Mouse (Mus musculus): ENCODE results near the gene Mtif2.

DNA sequence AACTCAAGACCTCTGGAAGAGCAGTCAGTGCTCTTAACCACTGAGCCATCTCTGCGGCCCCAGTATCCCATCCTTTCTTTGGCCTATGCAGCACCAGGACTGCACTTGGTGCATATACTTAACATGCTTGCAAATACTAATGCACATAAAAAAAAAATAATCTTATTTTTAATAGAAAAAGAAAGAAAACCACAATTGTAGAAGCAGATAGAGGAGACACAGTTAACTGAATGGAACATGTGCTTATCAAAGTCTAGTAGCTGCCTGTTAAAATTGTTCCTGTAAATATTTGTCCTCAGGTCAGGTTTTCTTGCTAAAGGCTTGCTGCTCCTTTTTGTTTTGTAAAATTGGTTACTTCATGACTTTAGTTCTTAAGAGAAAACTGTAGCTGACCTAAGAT, 12.0 kb downstream of the Mtif2 start:
- no peak for TF ChIP-seq EP300 (IDR thresholded peaks at IDR 0.05; ENCODE audit: insufficient read depth, low read depth, low read length)
- no peak for TF ChIP-seq CTCF (IDR thresholded peaks at IDR 0.05)

All from heart, adult 2 months (tissue).